Mouse (Mus musculus) bone marrow macrophage, adult 2 months (primary cell): ENCODE measurements around the gene Usp47.
A peak's percentile ranks its signal among the peaks of the same experiment; 100 is the strongest.

Experiments used
- CTCF ChIP-seq: IDR thresholded peaks from 2 replicates; pipeline ENCODE4 v1.5.1; 2012; ENCODE audit warnings: low read depth, mild to moderate bottlenecking, low read length, moderate library complexity
- POLR2A ChIP-seq: IDR thresholded peaks from 2 replicates; pipeline ENCODE4 v1.6.1; 2012; ENCODE audit warnings: mild to moderate bottlenecking, low read depth, low read length, borderline replicate concordance

DNA sequence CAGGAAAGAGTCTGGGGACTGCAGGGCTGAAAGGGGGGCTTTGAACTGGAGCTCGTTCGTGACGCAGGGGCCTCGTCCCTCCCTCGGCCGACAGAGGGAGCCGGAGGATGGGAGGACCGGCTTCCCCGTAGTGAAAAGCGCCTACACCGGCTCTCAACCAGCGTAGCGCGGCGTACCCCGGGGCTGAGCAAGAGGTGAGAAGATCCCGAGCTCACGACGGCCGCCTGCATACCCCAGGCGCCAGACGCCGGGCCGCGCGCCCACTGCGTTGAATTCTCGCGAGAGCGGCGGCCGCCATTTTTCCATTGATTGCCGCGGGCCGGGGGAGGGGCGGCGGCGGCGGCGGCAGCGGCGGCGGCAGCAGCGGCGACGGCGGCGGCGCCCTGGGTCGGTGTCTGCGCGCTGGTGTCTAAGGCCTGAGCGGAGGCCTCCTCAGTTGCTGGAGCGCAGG, at the start of gene Usp47:
- TF ChIP-seq POLR2A (peak; percentile 93), CTCF (no peak; the same call in 1 of the 2 replicates)
